Mouse (Mus musculus) embryonic stem cell, embryonic (primary cell): Measurements from ENCODE around the gene Ss18l2.

Experiments
- CTCF ChIA-PET, 4 experiments: fragments of 300-600 bp in 2 of 4; fragments of 350-600 bp in 2 of 4; sonication (Branson Sonifier 250); formaldehyde crosslinking; loops; one replicate each; lab custom pipeline; 2022; ENCODE audit warnings: inconsistent platforms in 2 of 4; lab: Charles Lee
- POLR2A ChIA-PET, 4 experiments: fragments of 300-600 bp in 2 of 4; fragments of 350-600 bp in 2 of 4; sonication (Branson Sonifier 250); formaldehyde crosslinking; loops; one replicate each; lab custom pipeline; 2022; ENCODE audit warnings: antibody characterized with exemption in 4 of 4, inconsistent platforms in 1 of 4; lab: Charles Lee

Ss18l2 gene

DNA sequence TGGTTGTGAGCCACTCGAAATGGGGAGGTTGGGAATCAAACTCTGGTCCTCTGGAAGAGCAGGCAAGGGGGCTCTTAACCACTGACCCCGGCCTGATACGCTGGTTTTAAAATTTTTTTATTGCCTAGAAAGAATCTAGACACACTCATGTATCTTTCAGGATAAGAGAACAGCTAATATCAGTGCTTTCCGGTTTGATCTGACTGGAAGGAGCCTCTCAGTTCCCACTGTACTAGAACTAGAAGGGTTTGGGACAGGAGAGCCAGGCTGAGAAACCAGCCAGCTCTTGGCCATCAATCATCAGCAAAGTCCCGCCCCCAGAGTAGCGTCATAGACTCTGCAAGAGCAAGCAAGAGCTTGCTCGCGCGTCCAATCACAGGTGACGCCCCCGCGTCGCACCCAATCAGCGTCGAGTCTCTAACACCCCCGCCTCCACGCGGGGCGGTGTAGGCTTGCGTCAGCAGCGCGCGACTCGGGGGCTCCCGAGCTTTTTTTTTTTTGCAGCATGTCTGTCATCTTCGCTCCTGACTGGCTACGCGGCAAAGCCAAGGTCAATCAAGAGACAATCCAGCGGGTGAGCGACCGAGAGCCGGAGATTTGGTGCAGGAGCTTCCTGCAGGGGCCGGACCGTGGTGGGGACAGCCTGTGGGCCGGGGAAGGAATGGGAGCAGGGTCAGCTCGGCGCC, at the start of gene Ss18l2:
Ss18l2 (plus strand) TSS at position 432 of the 686 bp plus-strand sequence.
- POLR2A ChIA-PET: interaction anchor here (0.6 to 2.1 kb wide), 50 partner anchors 9 to 1334 kb away, joined by 3 to 103 read pairs (median 3); partner anchors contain the start of genes Nktr (in 4 of the 4), Higd1a (in 3 of the 4), Lyzl4 (in 3 of the 4) and Vipr1 (in 2 of the 4)
- CTCF ChIA-PET: interaction anchor here (0.5 to 1.8 kb wide), 25 partner anchors 9 to 1666 kb away, joined by 3 to 8 read pairs (median 3); partner anchors contain the start of genes Nktr (in 3 of the 4), Vipr1 (in 2 of the 4) and Lyzl4 (in 1 of the 4)

DNA sequence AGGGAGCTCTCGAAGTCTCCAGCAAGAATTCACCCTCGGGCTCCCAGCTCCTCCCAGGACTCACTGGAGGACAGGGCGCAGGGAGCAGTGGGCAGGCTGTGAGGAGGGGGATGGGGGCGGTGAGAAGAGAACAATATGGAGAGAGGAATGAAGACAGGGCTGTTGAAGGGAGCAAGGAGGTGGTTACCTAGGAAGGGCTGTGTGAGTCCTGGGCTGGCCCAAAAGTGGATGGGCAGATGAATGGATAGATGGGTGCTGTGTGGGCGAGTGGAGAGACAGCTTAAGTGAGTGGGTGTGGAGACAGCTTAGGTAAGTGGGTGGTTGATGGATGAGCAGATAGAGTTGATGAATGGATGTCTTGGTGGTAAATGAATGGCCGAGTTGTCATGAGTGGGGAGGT, 46.7 kb upstream of the Ss18l2 start:
- CTCF ChIA-PET: interaction anchor here in 1 of 4 experiments (1.6 kb wide), 1 partner anchor 185 kb away, joined by 5 read pairs; no protein-coding TSS in a partner anchor
- POLR2A ChIA-PET: no interaction called here

DNA sequence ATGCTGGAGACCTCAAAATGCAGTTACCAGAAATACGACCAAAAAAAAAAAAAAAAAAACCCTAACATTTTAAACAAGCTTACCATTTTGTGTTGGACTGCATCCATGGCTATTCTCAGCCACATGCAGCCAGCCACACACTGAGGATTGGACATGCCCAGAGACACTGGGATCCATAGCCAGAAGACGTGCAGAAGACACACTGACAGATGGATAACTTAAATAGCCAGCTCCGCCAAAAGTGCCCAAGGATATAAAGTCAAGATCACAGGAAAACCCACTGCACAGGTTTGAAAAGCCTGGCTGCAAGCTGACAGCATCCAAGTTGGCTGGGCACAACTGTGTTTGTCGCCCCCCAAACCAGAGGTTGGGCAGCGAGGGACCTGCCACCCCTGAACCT, 46.0 kb upstream of the Ss18l2 start:
- CTCF ChIA-PET: interaction anchor here in 3 of 4 experiments (0.5 to 2.8 kb wide), 4 partner anchors 9 to 161 kb away, joined by 3 to 6 read pairs (median 4); partner anchors contain the start of genes Lyzl4 (in 1 of the 3) and Vipr1 (in 1 of the 3)
- POLR2A ChIA-PET: interaction anchor here in 1 of 4 experiments (1.1 kb wide), 1 partner anchor 116 kb away, joined by 6 read pairs; no protein-coding TSS in a partner anchor

DNA sequence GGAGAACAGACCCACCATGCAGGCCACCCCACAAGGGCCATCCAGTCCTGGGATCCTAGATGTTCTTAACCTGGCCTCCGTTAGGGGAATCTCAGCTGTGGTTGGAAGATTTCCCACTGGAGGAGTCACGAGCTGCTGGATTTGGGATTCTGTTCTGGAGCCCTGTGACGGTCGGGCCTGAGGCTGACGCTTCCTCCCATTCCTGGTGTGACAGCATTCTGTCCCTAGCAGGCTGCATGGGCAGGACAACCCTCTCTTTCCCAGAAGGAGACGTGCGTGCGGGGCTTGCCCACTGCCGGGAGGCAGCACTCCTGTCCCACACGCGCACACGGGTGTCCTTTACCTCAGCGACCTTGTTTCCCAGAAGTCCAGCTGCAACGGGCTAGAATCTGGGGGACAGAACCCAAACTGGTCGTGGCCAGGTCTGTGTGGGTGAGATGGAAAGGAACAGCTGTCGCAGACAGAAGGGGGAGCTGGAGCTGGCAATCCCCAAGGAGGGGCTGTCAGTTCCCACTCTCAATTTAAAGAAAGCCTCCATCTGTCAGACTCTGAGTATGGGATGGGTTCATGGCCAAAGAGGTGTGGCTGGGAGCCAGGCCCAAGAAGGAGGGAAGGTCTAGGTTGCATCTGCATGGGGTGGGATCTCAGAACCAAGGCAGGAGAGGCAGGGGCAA, 43.0 kb upstream of the Ss18l2 start:
- ChIA-PET CTCF (interaction anchor here in 3 of 4 experiments (0.8 to 2.8 kb wide), 5 partner anchors 13 to 187 kb away, joined by 3 to 6 read pairs (median 3); partner anchors contain the start of genes Lyzl4 (in 1 of the 3) and Vipr1 (in 1 of the 3)), POLR2A (interaction anchor here in 1 of 4 experiments (1.2 kb wide), 1 partner anchor 25 kb away, joined by 3 read pairs; the partner anchor contains the start of gene Lyzl4)

DNA sequence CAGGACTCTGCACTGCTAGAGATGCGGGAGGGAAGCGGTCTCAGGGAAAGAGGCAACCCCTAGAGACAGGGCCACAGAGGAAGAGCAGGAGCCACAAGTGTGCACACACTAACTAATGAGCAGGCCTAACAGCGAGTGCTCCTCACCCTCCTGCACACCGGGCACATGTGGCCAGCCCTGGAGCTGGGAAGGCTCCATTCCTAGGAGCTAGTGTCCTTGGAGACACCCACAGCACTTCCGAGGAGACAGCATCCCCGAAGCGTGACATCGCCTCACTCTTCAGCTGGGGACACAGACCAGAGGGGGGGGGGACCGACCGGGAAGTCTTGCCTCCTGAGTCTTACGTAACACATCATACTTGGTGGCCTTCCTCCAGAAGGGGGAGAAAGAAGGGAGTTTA, 42.3 kb upstream of the Ss18l2 start:
- ChIA-PET POLR2A (interaction anchor here in 1 of 4 experiments (1.2 kb wide), 1 partner anchor 26 kb away, joined by 3 read pairs; the partner anchor contains the start of gene Lyzl4), CTCF (interaction anchor here in 2 of 4 experiments (0.8 to 1.0 kb wide), 3 partner anchors 12 to 188 kb away, joined by 3 read pairs; partner anchors contain the start of gene Lyzl4 (in 1 of the 2))

DNA sequence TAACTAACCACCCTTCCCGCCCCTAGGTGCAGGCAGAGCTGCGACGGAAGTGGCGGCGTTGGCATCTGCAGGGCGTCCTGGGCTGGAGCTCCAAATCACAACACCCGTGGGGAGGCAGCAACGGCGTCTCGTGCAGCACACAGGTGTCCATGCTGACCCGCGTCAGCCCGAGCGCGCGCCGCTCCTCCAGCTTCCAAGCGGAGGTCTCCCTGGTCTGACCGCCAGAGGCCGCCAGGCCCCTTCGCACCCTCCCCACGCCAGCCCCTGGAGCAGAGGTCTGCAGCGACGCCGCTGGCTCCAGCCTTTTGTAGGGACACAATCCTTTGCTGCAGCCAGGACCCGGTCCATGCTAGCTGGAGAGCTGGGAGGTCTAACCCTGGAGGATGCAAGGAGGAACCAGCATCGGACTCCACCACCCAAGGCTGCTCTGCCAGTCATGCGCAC, 40.8 kb upstream of the Ss18l2 start:
- POLR2A ChIA-PET: interaction anchor here in 3 of 4 experiments (0.6 to 1.4 kb wide), 8 partner anchors 27 to 189 kb away, joined by 3 to 8 read pairs (median 4); partner anchors contain the start of genes Lyzl4 (in 2 of the 3), Vipr1 (in 2 of the 3) and Ss18l2 (in 1 of the 3)
- CTCF ChIA-PET: interaction anchor here (0.5 to 3.1 kb wide), 38 partner anchors 8 to 512 kb away, joined by 3 to 35 read pairs (median 3); partner anchors contain the start of genes Vipr1 (in 3 of the 4), Lyzl4 (in 2 of the 4) and Ss18l2 (in 1 of the 4)

DNA sequence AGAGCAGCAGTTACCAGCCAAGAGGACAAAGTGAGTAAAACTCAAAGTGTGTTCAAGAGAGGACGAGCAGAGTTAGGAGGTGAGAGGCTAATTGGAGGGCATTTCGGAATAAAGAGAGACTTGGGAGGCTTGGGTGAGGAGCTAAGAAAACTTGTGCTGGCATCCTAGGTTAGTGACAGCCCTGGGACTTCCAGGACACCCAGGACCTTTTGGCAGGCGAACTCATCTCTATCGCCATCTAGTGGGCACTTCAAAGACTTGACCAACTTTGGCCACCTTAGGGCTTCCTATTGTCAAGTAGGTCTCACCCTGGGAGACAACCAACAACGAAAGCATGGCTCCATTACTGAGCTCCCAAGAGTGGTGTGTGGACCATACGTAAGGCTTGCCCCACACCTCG, 38.8 kb upstream of the Ss18l2 start:
- POLR2A ChIA-PET: interaction anchor here in 1 of 4 experiments (1.3 kb wide), 1 partner anchor 29 kb away, joined by 4 read pairs; the partner anchor contains the start of genes Lyzl4 and Vipr1

DNA sequence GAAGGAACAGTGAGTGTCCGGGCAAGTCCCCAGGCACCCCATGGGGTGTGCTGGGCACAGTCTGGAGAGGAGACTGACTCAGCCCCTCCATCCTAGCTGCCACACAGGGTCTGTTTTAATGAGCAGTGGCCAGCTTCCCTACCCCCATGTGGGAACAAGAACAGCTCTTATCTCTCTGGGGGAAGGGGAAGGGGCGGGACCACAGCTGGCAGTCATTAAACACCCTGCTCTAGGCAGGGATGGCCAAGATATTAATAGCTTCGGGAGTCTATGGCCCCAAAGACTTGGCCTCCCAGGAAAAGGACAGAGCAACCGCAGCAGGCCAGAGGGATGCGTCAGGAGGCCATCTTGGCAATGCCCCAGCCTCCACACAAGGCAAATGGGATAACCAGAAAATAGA, 37.8 kb upstream of the Ss18l2 start:
- ChIA-PET CTCF (interaction anchor here in 3 of 4 experiments (0.9 to 2.4 kb wide), 7 partner anchors 10 to 389 kb away, joined by 3 to 11 read pairs (median 5); partner anchors contain the start of genes Lyzl4 (in 1 of the 3) and Vipr1 (in 1 of the 3)), POLR2A (interaction anchor here in 1 of 4 experiments (0.6 kb wide), 1 partner anchor 185 kb away, joined by 3 read pairs; no protein-coding TSS in a partner anchor)

More for the DNA sequence above, 38.8 kb upstream of the Ss18l2 start:
- CTCF ChIA-PET: interaction anchor here (0.6 to 3.1 kb wide), 19 partner anchors 8 to 388 kb away, joined by 3 to 35 read pairs (median 4); partner anchors contain the start of genes Lyzl4 (in 1 of the 4), Ss18l2 (in 1 of the 4) and Vipr1 (in 1 of the 4)

DNA sequence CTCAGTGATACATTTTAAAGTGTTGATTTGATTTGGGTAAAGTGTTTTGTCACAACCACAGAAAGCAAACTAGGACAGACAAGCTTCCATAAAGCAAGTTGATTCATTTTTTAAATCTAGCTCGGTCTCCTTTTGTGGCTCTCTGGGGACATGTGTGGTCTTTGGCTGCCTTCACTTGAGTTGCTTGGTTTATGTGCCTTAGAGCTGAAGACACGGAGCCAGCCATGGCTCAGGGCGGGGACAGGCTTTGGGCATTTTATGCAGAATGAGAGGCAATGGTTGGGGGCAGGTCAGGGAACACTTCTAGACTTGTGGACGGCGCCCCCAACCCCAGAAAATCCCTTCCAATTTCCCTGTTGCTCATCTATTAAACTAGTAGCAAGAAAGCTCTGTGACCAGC, 36.4 kb upstream of the Ss18l2 start:
- ChIA-PET CTCF (interaction anchor here in 2 of 4 experiments (0.6 to 1.1 kb wide), 3 partner anchors 10 to 221 kb away, joined by 3 to 5 read pairs (median 5); partner anchors contain the start of genes Lyzl4 (in 1 of the 2) and Vipr1 (in 1 of the 2)), POLR2A (interaction anchor here in 1 of 4 experiments (1.0 to 1.2 kb wide), 2 partner anchors 32 to 36 kb away, joined by 3 read pairs; partner anchors contain the start of genes Lyzl4 and Ss18l2)

DNA sequence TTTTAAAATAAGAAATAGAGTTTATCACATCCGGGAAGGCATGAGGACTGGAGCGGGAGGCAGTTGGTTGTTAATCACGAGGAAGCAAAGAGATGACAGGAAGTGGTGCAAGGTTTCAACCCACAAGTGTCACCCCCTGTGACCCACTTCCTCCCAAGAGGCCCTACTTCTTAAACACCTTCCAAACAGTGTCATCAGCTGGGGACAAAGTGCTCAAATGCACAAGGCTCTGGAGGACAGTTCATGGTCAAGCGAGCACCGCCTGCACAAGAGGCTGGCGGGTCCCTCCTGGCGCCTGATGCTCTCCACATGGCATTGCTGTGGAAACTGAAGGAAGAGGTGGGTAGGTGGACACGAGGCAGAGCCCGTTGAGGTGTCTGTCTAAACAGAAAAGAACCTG, 35.1 kb upstream of the Ss18l2 start:
- ChIA-PET CTCF (interaction anchor here in 1 of 4 experiments (1.1 kb wide), 1 partner anchor 198 kb away, joined by 3 read pairs; no protein-coding TSS in a partner anchor), POLR2A (interaction anchor here in 2 of 4 experiments (0.6 to 0.7 kb wide), 2 partner anchors 86 to 181 kb away, joined by 3 to 12 read pairs; no protein-coding TSS in a partner anchor)

DNA sequence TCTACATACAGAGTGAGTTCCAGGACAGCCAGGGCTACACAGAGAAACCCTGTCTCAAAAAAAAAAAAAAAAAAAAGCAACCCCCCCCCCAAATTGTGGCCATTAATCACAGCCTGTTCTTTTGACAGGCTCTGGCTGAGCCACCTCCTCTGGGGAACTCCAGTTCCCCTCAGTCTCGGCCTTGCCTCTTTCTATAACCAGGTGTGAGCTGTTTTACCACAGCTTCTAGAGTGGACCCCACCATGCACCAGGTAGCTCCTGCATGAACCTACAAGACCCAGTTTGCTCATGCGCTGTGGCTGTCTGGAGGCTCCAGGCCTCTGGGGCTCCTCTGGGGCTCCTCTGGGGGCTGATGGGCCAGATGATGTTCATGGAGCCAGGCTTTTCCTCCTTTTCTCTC, 34.6 kb upstream of the Ss18l2 start:
- POLR2A ChIA-PET: interaction anchor here in 3 of 4 experiments (0.6 to 0.7 kb wide), 5 partner anchors 23 to 457 kb away, joined by 3 to 12 read pairs (median 4); no protein-coding TSS in a partner anchor

DNA sequence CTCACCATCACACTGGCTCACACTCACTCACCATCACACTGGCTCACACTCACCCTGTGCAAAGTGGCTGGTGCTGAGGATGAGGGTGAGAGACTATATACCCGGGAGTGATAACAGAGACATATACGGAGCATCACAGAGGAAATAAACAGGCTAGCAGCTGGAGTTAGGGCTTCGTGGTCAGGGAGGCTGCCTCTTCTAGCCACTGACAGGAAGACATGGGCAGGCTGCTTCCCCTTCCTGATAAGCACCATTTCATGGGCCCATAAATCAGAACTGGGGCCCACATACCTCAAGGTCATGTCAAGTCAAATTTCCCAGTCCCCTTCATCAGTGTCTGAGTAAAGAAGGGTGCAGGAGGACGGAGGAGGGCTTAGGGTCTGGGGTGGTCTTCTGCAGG, 33.1 kb upstream of the Ss18l2 start:
- ChIA-PET CTCF (interaction anchor here in 3 of 4 experiments (0.8 to 1.2 kb wide), 4 partner anchors 8 to 200 kb away, joined by 3 to 5 read pairs (median 4); no protein-coding TSS in a partner anchor), POLR2A (interaction anchor here in 1 of 4 experiments (0.6 kb wide), 1 partner anchor 1035 kb away, joined by 5 read pairs; no protein-coding TSS in a partner anchor)

More for the DNA sequence above, 34.6 kb upstream of the Ss18l2 start:
- CTCF ChIA-PET: interaction anchor here in 3 of 4 experiments (0.6 to 1.1 kb wide), 4 partner anchors 34 to 985 kb away, joined by 3 to 6 read pairs (median 3); partner anchors contain the start of gene Lyzl4 (in 1 of the 3)

DNA sequence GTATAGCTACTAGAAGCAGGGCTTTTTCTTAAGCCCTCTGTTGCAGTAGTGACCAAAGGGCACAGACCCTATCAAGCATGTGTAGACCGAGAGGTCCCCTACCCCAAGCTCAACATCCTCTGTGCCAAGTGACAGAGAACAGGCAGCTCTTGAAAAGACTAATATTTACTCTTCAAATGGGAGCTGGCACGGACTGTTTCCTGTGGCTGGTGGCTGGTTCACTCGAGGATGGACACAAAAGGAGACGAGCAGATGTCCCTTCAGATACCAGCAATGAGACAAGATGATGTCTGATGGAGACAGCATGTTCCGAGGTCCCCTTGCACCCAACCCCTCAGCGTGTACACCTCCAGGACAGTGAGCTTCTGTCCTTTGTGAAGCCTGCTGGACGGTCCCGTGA, 32.7 kb upstream of the Ss18l2 start:
- ChIA-PET CTCF (interaction anchor here in 3 of 4 experiments (0.8 to 1.2 kb wide), 4 partner anchors 8 to 200 kb away, joined by 3 to 5 read pairs (median 4); no protein-coding TSS in a partner anchor), POLR2A (interaction anchor here in 1 of 4 experiments (0.6 kb wide), 1 partner anchor 1035 kb away, joined by 5 read pairs; no protein-coding TSS in a partner anchor)

DNA sequence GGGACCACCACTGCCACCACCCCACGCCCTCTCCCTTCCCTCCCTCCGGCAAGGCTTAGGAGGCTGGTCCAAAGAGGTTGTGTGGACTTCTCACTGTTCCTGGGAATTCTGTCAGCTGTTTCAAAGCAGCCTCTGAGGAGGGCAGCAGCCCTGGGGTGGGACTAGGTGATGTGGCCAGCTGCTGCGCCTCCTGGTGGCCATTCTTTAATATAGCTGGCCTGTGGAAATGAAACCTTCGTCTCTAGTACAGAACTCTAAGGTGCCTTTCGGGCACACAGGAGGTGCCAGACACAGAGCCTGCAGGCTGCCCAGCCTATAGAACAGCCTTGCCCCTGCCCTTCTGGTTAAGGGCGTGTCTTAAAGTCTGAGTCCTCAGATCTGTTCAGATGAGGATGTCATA, 30.6 kb upstream of the Ss18l2 start:
- CTCF ChIA-PET: interaction anchor here (0.5 to 2.6 kb wide), 47 partner anchors 8 to 1294 kb away, joined by 3 to 35 read pairs (median 4); partner anchors contain the start of genes Lyzl4 (in 2 of the 4), Vipr1 (in 2 of the 4), Nktr (in 1 of the 4) and Ss18l2 (in 1 of the 4)
- POLR2A ChIA-PET: interaction anchor here in 1 of 4 experiments (0.8 kb wide), 1 partner anchor 40 kb away, joined by 3 read pairs; the partner anchor contains the start of gene Nktr

DNA sequence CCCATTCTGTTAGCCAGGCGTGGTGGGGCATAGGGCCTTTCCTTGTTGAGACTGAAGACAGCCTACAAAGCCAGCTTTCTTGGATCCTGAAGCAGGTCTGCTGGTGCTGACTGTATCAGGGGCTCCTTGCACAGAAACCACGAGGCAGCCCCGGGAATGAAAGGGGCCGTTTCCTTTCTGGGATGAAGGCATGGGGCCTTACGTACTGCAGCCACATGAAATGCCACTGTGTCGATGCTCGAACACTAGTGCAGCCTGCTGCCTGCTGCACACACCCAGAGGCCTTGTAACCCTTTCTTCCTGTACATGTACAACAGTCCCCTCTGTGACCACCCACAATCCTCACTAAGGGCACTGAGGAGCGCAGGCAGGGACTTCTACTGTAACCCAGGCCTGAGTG, 28.9 kb upstream of the Ss18l2 start:
- CTCF ChIA-PET: interaction anchor here in 1 of 4 experiments (1.3 to 2.6 kb wide), 3 partner anchors 11 to 204 kb away, joined by 4 to 35 read pairs (median 8); no protein-coding TSS in a partner anchor

DNA sequence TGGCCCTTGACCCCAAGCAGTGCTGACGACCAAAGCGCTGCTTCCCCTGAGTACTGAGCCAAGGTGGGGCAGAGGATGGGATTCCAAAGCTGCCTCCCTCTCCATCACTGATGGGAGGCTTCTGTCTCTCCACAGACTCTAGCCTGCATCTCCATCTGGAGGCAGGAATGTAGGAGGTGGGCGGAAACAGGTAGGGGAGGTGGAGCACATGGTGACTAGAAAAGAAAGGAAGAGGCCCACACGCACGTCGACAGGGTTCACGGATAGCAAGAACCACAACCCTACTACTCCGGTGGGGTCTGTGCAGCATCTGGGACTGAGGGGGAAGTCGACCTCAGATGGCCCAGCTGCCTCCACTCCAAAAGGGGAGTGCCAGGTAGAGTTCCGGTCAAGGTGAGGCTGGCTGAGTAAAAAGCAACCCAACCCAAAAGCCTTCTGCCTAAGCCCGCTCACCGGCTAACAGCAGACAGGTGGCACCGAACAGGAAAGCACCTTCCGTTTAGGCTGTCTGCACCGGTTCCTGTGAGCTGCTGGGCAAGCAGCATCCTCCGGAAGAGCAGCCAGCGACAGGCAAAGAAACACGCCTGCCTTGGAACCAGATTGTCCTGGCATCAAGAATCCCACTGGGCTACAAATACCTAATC, 28.0 kb upstream of the Ss18l2 start:
- CTCF ChIA-PET: interaction anchor here in 2 of 4 experiments (0.7 to 1.3 kb wide), 3 partner anchors 13 to 205 kb away, joined by 3 to 4 read pairs (median 3); no protein-coding TSS in a partner anchor
- POLR2A ChIA-PET: interaction anchor here in 1 of 4 experiments (1.3 kb wide), 1 partner anchor 205 kb away, joined by 4 read pairs; no protein-coding TSS in a partner anchor

More for the DNA sequence above, 28.9 kb upstream of the Ss18l2 start:
- POLR2A ChIA-PET: interaction anchor here in 1 of 4 experiments (1.3 kb wide), 1 partner anchor 204 kb away, joined by 4 read pairs; no protein-coding TSS in a partner anchor
